Mouse (Mus musculus) ES-Bruce4 (cell line): ENCODE results near the gene 4930583I09Rik.

Source experiments
- CTCF ChIP-seq: IDR thresholded peaks from one replicate; pipeline ENCODE4 v1.8.1; 2011; ENCODE audit warnings: low read depth, low read length
- EP300 ChIP-seq: IDR thresholded peaks from 2 replicates; pipeline ENCODE4 v1.6.1; 2011; ENCODE audit warnings: low read depth, low read length; ENCODE audit not compliant: insufficient read depth
- POLR2A ChIP-seq: IDR thresholded peaks from one replicate; pipeline ENCODE4 v1.8.1; 2011; ENCODE audit warnings: low read length; ENCODE audit not compliant: insufficient read depth

GRCm38 (mm10) chr17:64785961-64786360 lies 49.9 kb downstream of the 4930583I09Rik start:
- TF ChIP-seq CTCF (no peak), POLR2A (no peak), EP300 (no peak)
